Mouse (Mus musculus) bone marrow macrophage, adult 2 months (primary cell): ENCODE results near the gene Cd40lg.

Experiments
- CTCF ChIP-seq: IDR thresholded peaks from 2 replicates; pipeline ENCODE4 v1.5.1; 2012; ENCODE audit warnings: low read depth, mild to moderate bottlenecking, low read length, moderate library complexity
- POLR2A ChIP-seq: IDR thresholded peaks from 2 replicates; pipeline ENCODE4 v1.6.1; 2012; ENCODE audit warnings: mild to moderate bottlenecking, low read depth, low read length, borderline replicate concordance

GRCm38 (mm10) chrX:57235982-57236381 lies 24.0 kb downstream of the Cd40lg start:
- TF ChIP-seq CTCF = no peak
- no peak for TF ChIP-seq POLR2A
